Mouse (Mus musculus) kidney, embryonic 15.5 days (tissue): ENCODE data around the gene Faap20. TPM values are rescaled to one million over a fixed set of nuclear protein-coding genes. Genes with fewer than 3 reads are reported as not detected.

ENCODE experiments used
- ATAC-seq: fragments of 200-750 bp; cut with Nextera tagmentation; replicated peaks from 2 replicates; pipeline ENCODE4 v1.8.0; 2017; ENCODE audit warnings: moderate TSS enrichment; ENCODE audit not compliant: low FRiP score
- H3K27ac ChIP-seq: fragments of 300-500 bp; sonication (generic); 2 replicates; pipeline ENCODE4 v1.5.1; 2015; ENCODE audit warnings: mild to moderate bottlenecking, inconsistent platforms
- H3K27me3 ChIP-seq: fragments of 300-500 bp; sonication (generic); 2 replicates; pipeline ENCODE4 v1.6.1; 2015; ENCODE audit warnings: inconsistent platforms
- H3K36me3 ChIP-seq: fragments of 300-500 bp; sonication (generic); 2 replicates; pipeline ENCODE4 v1.6.1; 2015; ENCODE audit warnings: inconsistent platforms
- H3K4me1 ChIP-seq: fragments of 300-500 bp; sonication (generic); 2 replicates; pipeline ENCODE4 v1.6.1; 2015; ENCODE audit warnings: inconsistent platforms
- H3K4me2 ChIP-seq: fragments of 300-500 bp; sonication (generic); 2 replicates; pipeline ENCODE4 v1.6.1; 2015; ENCODE audit warnings: moderate library complexity, mild to moderate bottlenecking, inconsistent platforms
- H3K4me3 ChIP-seq: fragments of 300-500 bp; sonication (generic); replicated peaks from 2 replicates; pipeline ENCODE4 v1.5.1; 2015; ENCODE audit warnings: mild to moderate bottlenecking, inconsistent platforms
- H3K9ac ChIP-seq: fragments of 300-500 bp; sonication (generic); 2 replicates; pipeline ENCODE4 v1.6.1; 2015; ENCODE audit warnings: mild to moderate bottlenecking, inconsistent platforms
- H3K9me3 ChIP-seq: fragments of 300-500 bp; sonication (generic); replicated peaks from 2 replicates; pipeline ENCODE4 v1.6.1; 2016; ENCODE audit warnings: inconsistent platforms
- WGBS: fragments of 180-500 bp; shearing (Covaris S2); methylation state at CpG from one replicate; pipeline ENCODE4 v1.1.7; 2015; ENCODE audit warnings: mixed read lengths; 5-methylcytosine and 5-hydroxymethylcytosine counted together
- polyA plus RNA-seq: library from polyadenylated mRNA; unstranded; fragments of >200 nt; fragmentation: Nextera tagmentation; extraction: Ambion mirVana; gene quantifications from 2 replicates; pipeline ENCODE4 v1.2.1, GENCODE M21; 2015

The Faap20 gene
- polyA plus RNA-seq, 1 experiment from 2014 or later = 68.8 TPM

GRCm38 (mm10) chr4:155281652-155282051 lies 32.0 kb downstream of the Faap20 start:
- no peaks in the 10 kb centered on the region for H3K9me3 ChIP-seq
- H3K27me3 ChIP-seq = no peaks in the 10 kb centered on the region
- H3K27ac ChIP-seq = peak overlapping the region; percentile 80
- H3K36me3 ChIP-seq = no peaks in the 10 kb centered on the region
- 92% methylated on average over 8 of the region's 8 CpGs for WGBS
- H3K4me1 ChIP-seq = peaks cover 60% of the 10 kb centered on the region
- no peak overlapping the region for H3K4me3 ChIP-seq
- ATAC-seq = no peak
- H3K4me2 ChIP-seq = no peak overlapping the region
- no peak overlapping the region for H3K9ac ChIP-seq

- 21% methylated on average over 6 of the region's 6 CpGs for WGBS
- Histone ChIP-seq H3K9me3 (no peaks in the 10 kb centered on the region), H3K4me2 (no peak overlapping the region), H3K4me3 (no peak overlapping the region), H3K9ac (no peak overlapping the region), H3K27me3 (no peaks in the 10 kb centered on the region), H3K4me1 (peaks cover 60% of the 10 kb centered on the region), H3K27ac (peak overlapping the region; percentile 80), H3K36me3 (no peaks in the 10 kb centered on the region)
- ATAC-seq = peak; percentile 49; the same call in 1 of the 2 replicates
Observed at GRCm38 (mm10) chr4:155282231-155282630, 32.6 kb downstream of the Faap20 start.

- H3K4me2 ChIP-seq = peak overlapping the region; percentile 40
- peaks cover 60% of the 10 kb centered on the region for H3K4me1 ChIP-seq
- H3K36me3 ChIP-seq = no peaks in the 10 kb centered on the region
- H3K4me3 ChIP-seq = peak overlapping the region; percentile 6
- peak; percentile 49; the same call in 1 of the 2 replicates for ATAC-seq
- H3K9me3 ChIP-seq = no peaks in the 10 kb centered on the region
- peak overlapping the region; percentile 80 for H3K27ac ChIP-seq
- H3K27me3 ChIP-seq = no peaks in the 10 kb centered on the region
- WGBS = 12% methylated on average over 10 of the region's 11 CpGs
- H3K9ac ChIP-seq = no peak overlapping the region
Observed at GRCm38 (mm10) chr4:155283001-155283503, 33.5 kb downstream of the Faap20 start.

- Histone ChIP-seq H3K4me3 (peak overlapping the region; percentile 6; the same call in 1 of the 2 replicates), H3K4me1 (peaks cover 57% of the 10 kb centered on the region), H3K9ac (no peak overlapping the region), H3K9me3 (no peaks in the 10 kb centered on the region), H3K4me2 (peak overlapping the region; percentile 40), H3K27ac (peak overlapping the region; percentile 80), H3K36me3 (no peaks in the 10 kb centered on the region), H3K27me3 (no peaks in the 10 kb centered on the region)
- WGBS = 50% methylated on average over 9 of the region's 9 CpGs
- ATAC-seq = peak; percentile 8; the same call in 1 of the 2 replicates
Observed at GRCm38 (mm10) chr4:155283585-155283984, 34.0 kb downstream of the Faap20 start.

GRCm38 (mm10) chr4:155284521-155285379 lies 35.1 kb downstream of the Faap20 start:
- ATAC-seq = no peak
- H3K27me3 ChIP-seq = no peaks in the 10 kb centered on the region

GRCm38 (mm10) chr4:155286090-155286489 lies 36.5 kb downstream of the Faap20 start:
- Histone ChIP-seq H3K36me3 (no peaks in the 10 kb centered on the region), H3K4me2 (no peak overlapping the region), H3K4me3 (no peak overlapping the region), H3K9ac (no peak overlapping the region), H3K4me1 (peaks cover 38% of the 10 kb centered on the region), H3K27ac (no peak overlapping the region), H3K9me3 (no peaks in the 10 kb centered on the region), H3K27me3 (no peaks in the 10 kb centered on the region)
- no peak for ATAC-seq
- WGBS = 88% methylated on average over 4 of the region's 4 CpGs

More at GRCm38 (mm10) chr4:155284521-155285379, 35.1 kb downstream of the Faap20 start:
- WGBS = 49% methylated on average over 15 of the region's 15 CpGs
- H3K36me3 ChIP-seq = no peaks in the 10 kb centered on the region
- H3K9ac ChIP-seq = no peak overlapping the region
- H3K27ac ChIP-seq = no peak overlapping the region
- H3K4me2 ChIP-seq = no peak overlapping the region
- H3K4me3 ChIP-seq = no peak overlapping the region
- H3K4me1 ChIP-seq = peaks cover 51% of the 10 kb centered on the region
- H3K9me3 ChIP-seq = no peaks in the 10 kb centered on the region

- Histone ChIP-seq H3K9me3 (no peaks in the 10 kb centered on the region), H3K9ac (no peak overlapping the region), H3K27me3 (no peaks in the 10 kb centered on the region), H3K4me1 (peaks cover 23% of the 10 kb centered on the region), H3K4me3 (no peak overlapping the region), H3K36me3 (no peaks in the 10 kb centered on the region), H3K27ac (no peak overlapping the region), H3K4me2 (no peak overlapping the region)
- 83% methylated on average over 11 of the region's 11 CpGs for WGBS
- no peak for ATAC-seq
Observed at GRCm38 (mm10) chr4:155287713-155288112, 38.1 kb downstream of the Faap20 start.

GRCm38 (mm10) chr4:155288586-155288985 lies 39.0 kb downstream of the Faap20 start:
- Histone ChIP-seq H3K9ac (no peak overlapping the region), H3K27ac (no peak overlapping the region), H3K9me3 (no peaks in the 10 kb centered on the region), H3K4me3 (no peak overlapping the region), H3K36me3 (no peaks in the 10 kb centered on the region), H3K4me2 (no peak overlapping the region), H3K4me1 (peaks cover 15% of the 10 kb centered on the region), H3K27me3 (no peaks in the 10 kb centered on the region)
- WGBS = 71% methylated on average over 1 of the region's 1 CpGs
- ATAC-seq = no peak

GRCm38 (mm10) chr4:155290045-155290444 lies 40.4 kb downstream of the Faap20 start:
- WGBS = 87% methylated on average over 7 of the region's 7 CpGs
- Histone ChIP-seq H3K4me2 (no peak overlapping the region), H3K9me3 (no peaks in the 10 kb centered on the region), H3K4me3 (no peak overlapping the region), H3K27ac (no peak overlapping the region), H3K27me3 (no peaks in the 10 kb centered on the region), H3K36me3 (no peaks in the 10 kb centered on the region), H3K4me1 (peaks cover 5% of the 10 kb centered on the region; the same call in 1 of the 2 replicates), H3K9ac (no peak overlapping the region)
- no peak for ATAC-seq

- 89% methylated on average over 10 of the region's 10 CpGs for WGBS
- H3K4me2 ChIP-seq = no peak overlapping the region
- no peaks in the 10 kb centered on the region for H3K36me3 ChIP-seq
- no peaks in the 10 kb centered on the region for H3K9me3 ChIP-seq
- no peak overlapping the region for H3K27ac ChIP-seq
- H3K4me3 ChIP-seq = no peak overlapping the region
- no peaks in the 10 kb centered on the region for H3K27me3 ChIP-seq
- no peak overlapping the region for H3K9ac ChIP-seq
- no peak for ATAC-seq
- H3K4me1 ChIP-seq = no peaks in the 10 kb centered on the region
Observed at GRCm38 (mm10) chr4:155292863-155293262, 43.3 kb downstream of the Faap20 start.

GRCm38 (mm10) chr4:155294381-155294780 lies 44.8 kb downstream of the Faap20 start:
- WGBS = 85% methylated on average over 14 of the region's 14 CpGs
- no peaks in the 10 kb centered on the region for H3K36me3 ChIP-seq
- H3K4me2 ChIP-seq = no peak overlapping the region
- no peak overlapping the region for H3K27ac ChIP-seq
- no peaks in the 10 kb centered on the region for H3K4me1 ChIP-seq
- no peak for ATAC-seq
- H3K9me3 ChIP-seq = no peaks in the 10 kb centered on the region
- no peak overlapping the region for H3K9ac ChIP-seq
- H3K27me3 ChIP-seq = no peaks in the 10 kb centered on the region
- no peak overlapping the region for H3K4me3 ChIP-seq

GRCm38 (mm10) chr4:155295026-155295590 lies 45.5 kb downstream of the Faap20 start:
- no peak overlapping the region for H3K9ac ChIP-seq
- H3K4me1 ChIP-seq = no peaks in the 10 kb centered on the region
- H3K4me2 ChIP-seq = no peak overlapping the region
- no peaks in the 10 kb centered on the region for H3K27me3 ChIP-seq
- no peak overlapping the region for H3K4me3 ChIP-seq
- ATAC-seq = no peak
- H3K36me3 ChIP-seq = no peaks in the 10 kb centered on the region
- no peak overlapping the region for H3K27ac ChIP-seq
- 79% methylated on average over 10 of the region's 10 CpGs for WGBS
- H3K9me3 ChIP-seq = no peaks in the 10 kb centered on the region
